Mouse (Mus musculus): ENCODE results near the gene Ckmt2. TPM values are rescaled to one million over a fixed set of nuclear protein-coding genes. Genes with fewer than 3 reads are reported as not detected.

The Ckmt2 gene
- total and polyA plus RNA-seq, 3 experiments = 2,250 to 2,602 (median 2,389) TPM

DNA sequence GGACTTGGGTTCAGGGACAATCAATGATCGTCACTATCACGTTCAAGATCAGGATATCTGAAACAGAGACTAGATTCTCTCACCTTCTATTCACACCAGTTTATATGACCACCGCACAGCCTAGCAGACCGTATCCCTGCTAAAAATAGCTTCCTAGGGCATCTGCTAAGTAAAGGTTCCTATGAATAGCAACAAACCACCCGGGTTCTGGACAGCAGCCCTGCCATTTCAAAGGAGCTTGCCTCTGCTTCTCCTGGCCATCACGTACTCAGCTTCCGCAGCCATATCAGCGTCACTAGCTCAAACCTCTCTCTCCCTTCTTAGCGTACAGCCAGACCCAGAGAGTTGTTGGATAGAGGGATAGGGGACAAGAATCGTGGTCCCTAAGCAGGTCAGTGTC is 665 bp upstream of the Ckmt2 start:
- intact Hi-C loops (cut with DNase I) = no loop called here
- TF ChIP-seq CTCF (IDR thresholded peaks at IDR 0.05) (no peak), POLR2A (IDR thresholded peaks at IDR 0.05; ENCODE audit: insufficient read depth, low read depth, low read length) (peak; percentile 76), EP300 (IDR thresholded peaks at IDR 0.05; ENCODE audit: insufficient read depth, low read depth, low read length) (no peak)
- Histone ChIP-seq H3K27me3 (ENCODE audit: control insufficient read depth, insufficient read depth, low read length) (no peaks in the 10 kb centered on the region), H3K9ac (ENCODE audit: low read depth, low read length) (peak overlapping the region; percentile 66), H3K4me1 (ENCODE audit: control insufficient read depth, insufficient read depth, low read length) (peaks cover 4% of the 10 kb centered on the region; the same call in 1 of the 2 replicates), H3K79me2 (replicated peaks; ENCODE audit: control insufficient read depth, insufficient read depth, low read length) (no peaks in the 10 kb centered on the region), H3K27ac (peak overlapping the region; percentile 97), H3K36me3 (ENCODE audit: control insufficient read depth, insufficient read depth, low read length) (no peaks in the 10 kb centered on the region), H3K4me3 (peak overlapping the region; percentile 34)
- DNase-seq = peak; percentile 44 to 68
- WGBS = 43% methylated on average over 10 of the region's 10 CpGs

DNA sequence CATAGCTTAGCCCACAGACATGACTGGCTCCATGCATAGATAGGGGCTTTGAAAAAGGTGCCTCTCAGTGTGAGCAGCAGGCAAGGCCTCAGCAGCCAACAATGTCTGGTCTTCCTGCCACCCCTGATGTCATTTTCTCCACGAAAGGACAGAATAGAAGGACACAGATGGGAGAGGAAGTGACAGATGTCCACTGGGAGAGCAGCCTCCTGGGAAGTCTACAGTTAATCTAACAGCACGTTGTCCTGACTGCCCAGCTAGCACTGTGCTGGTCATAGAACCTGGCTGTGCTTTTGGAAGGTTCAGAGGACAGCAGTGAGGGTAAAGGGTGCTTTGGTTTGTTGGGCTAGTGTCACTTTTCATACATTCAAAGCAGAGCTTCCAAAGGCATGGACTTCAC is 1.1 kb downstream of the Ckmt2 start:
- Histone ChIP-seq H3K4me1 (ENCODE audit: control insufficient read depth, insufficient read depth, low read length) (peaks cover 8% of the 10 kb centered on the region; the same call in 1 of the 2 replicates), H3K4me3 (peak overlapping the region; percentile 47)
- no peak for DNase-seq

DNA sequence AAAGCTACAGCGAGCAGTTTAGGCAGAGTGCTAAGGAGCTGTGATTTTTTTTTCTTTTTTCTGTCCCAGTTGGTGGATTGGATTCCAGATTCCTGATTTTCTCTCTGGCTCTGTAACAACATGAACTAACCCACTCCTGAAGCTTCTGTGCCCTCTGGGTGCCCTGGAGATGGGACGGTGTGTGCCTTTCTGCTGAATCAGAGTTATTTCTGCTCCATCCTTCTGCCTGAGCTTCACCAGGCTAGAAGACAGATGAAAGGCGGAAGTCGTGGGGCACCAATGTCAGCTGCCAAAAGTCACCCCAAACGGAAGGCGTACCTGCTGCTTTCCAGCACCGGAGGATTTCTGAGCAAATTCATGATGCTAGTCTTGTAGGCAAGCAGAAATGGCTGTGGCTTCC is 2.1 kb downstream of the Ckmt2 start:
- Histone ChIP-seq H3K79me2 (replicated peaks; ENCODE audit: control insufficient read depth, insufficient read depth, low read length) (0 out of 2 replicates have a peak, but pooled peaks cover 1% of the 10 kb centered on the region), H3K27me3 (ENCODE audit: control insufficient read depth, insufficient read depth, low read length) (no peaks in the 10 kb centered on the region), H3K36me3 (ENCODE audit: control insufficient read depth, insufficient read depth, low read length) (peaks cover 13% of the 10 kb centered on the region; the same call in 1 of the 2 replicates), H3K4me3 (peak overlapping the region; percentile 47), H3K4me1 (ENCODE audit: control insufficient read depth, insufficient read depth, low read length) (peaks cover 8% of the 10 kb centered on the region; the same call in 1 of the 2 replicates), H3K27ac (peak overlapping the region; percentile 97), H3K9ac (ENCODE audit: low read depth, low read length) (peak overlapping the region; percentile 59)
- TF ChIP-seq CTCF (IDR thresholded peaks at IDR 0.05) = no peak
- no peak for TF ChIP-seq EP300 (IDR thresholded peaks at IDR 0.05; ENCODE audit: insufficient read depth, low read depth, low read length)
- no peak; the same call in 1 of the 2 replicates for TF ChIP-seq POLR2A (IDR thresholded peaks at IDR 0.05; ENCODE audit: insufficient read depth, low read depth, low read length)
- WGBS = 54% methylated on average over 7 of the region's 7 CpGs
- DNase-seq = peak in 1 of 2 experiments; percentile 20
- intact Hi-C loops (cut with DNase I) = no loop called here

More for the DNA sequence above, 1.1 kb downstream of the Ckmt2 start:
- peaks cover 12% of the 10 kb centered on the region; the same call in 1 of the 2 replicates for H3K36me3 ChIP-seq (ENCODE audit: control insufficient read depth, insufficient read depth, low read length)
- H3K79me2 ChIP-seq (replicated peaks; ENCODE audit: control insufficient read depth, insufficient read depth, low read length) = 0 out of 2 replicates have a peak, but pooled peaks cover 1% of the 10 kb centered on the region
- intact Hi-C loops (cut with DNase I) = no loop called here
- no peak for TF ChIP-seq EP300 (IDR thresholded peaks at IDR 0.05; ENCODE audit: insufficient read depth, low read depth, low read length)
- peak; percentile 48; the same call in 1 of the 2 replicates for TF ChIP-seq POLR2A (IDR thresholded peaks at IDR 0.05; ENCODE audit: insufficient read depth, low read depth, low read length)
- peak overlapping the region; percentile 97 for H3K27ac ChIP-seq
- peak overlapping the region; percentile 76 for H3K9ac ChIP-seq (ENCODE audit: low read depth, low read length)
- H3K27me3 ChIP-seq (ENCODE audit: control insufficient read depth, insufficient read depth, low read length) = no peaks in the 10 kb centered on the region
- 1% methylated on average over 2 of the region's 2 CpGs for WGBS

DNA sequence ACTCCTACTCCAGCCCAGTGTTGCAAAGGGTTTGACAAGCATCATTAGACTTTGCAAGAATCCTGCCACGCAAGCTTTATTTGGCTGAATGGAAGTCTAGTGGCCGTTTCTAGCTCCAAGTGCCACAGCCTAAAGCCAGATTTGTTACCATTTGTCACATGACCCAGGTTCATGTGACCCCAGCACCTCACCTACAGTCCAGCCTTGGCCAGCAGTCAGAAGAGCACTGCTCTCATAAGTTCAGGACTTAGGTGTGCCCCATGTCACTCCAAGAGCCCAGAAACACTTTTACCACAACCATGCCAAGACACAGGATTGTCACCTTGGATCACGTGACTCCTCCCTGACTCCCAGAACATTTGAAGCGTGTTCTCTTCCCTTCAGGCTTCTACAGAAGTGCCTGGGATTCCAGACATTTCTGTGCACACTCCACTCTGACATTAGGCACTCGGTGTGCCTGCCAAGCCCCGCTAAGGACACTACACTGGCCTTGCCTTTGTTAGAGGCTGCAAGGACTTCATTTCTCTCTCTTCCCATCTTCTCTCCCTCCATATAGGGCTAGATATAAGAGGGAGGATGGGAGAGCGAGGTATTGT is 2.9 kb downstream of the Ckmt2 start:
- Histone ChIP-seq H3K4me1 (ENCODE audit: control insufficient read depth, insufficient read depth, low read length) (peaks cover 8% of the 10 kb centered on the region; the same call in 1 of the 2 replicates), H3K79me2 (replicated peaks; ENCODE audit: control insufficient read depth, insufficient read depth, low read length) (0 out of 2 replicates have a peak, but pooled peaks cover 1% of the 10 kb centered on the region), H3K9ac (ENCODE audit: low read depth, low read length) (no peak overlapping the region; the same call in 1 of the 2 replicates), H3K27ac (peak overlapping the region; percentile 97), H3K4me3 (peak overlapping the region; percentile 47), H3K36me3 (ENCODE audit: control insufficient read depth, insufficient read depth, low read length) (peaks cover 17% of the 10 kb centered on the region; the same call in 1 of the 2 replicates), H3K27me3 (ENCODE audit: control insufficient read depth, insufficient read depth, low read length) (no peaks in the 10 kb centered on the region)
- 53% methylated on average over 7 of the region's 7 CpGs for WGBS
- intact Hi-C loops (cut with DNase I) = no loop called here
- peak in 1 of 2 experiments; percentile 43 for DNase-seq
- TF ChIP-seq POLR2A (IDR thresholded peaks at IDR 0.05; ENCODE audit: insufficient read depth, low read depth, low read length) = peak; percentile 46
- no peak for TF ChIP-seq CTCF (IDR thresholded peaks at IDR 0.05)
- peak; percentile 75; the same call in 1 of the 2 replicates for TF ChIP-seq EP300 (IDR thresholded peaks at IDR 0.05; ENCODE audit: insufficient read depth, low read depth, low read length)

DNA sequence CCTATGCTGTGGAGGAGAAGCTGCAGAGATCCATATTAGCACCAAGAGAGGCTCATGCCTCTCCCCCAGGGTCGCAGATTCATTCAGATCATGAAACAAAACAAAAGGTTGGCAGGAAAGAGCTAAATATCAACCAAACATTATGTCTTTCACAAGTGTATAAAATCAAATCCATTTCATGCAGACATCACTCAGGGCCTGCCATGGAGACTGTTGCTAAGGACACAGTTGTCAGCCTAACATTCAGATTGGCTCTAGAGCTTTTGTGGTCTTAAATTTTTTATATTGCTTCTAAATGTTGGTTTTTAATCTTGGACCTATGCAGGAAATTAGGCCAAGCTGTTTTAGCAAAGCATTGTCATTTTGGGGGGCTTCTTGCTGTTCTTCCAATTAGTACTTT is 8.1 kb downstream of the Ckmt2 start:
- intact Hi-C loops (cut with DNase I) = no loop called here
- Histone ChIP-seq H3K4me3 (no peak overlapping the region), H3K27ac (no peak overlapping the region), H3K4me1 (ENCODE audit: control insufficient read depth, insufficient read depth, low read length) (peaks cover 6% of the 10 kb centered on the region; the same call in 1 of the 2 replicates), H3K27me3 (ENCODE audit: control insufficient read depth, insufficient read depth, low read length) (no peaks in the 10 kb centered on the region), H3K36me3 (ENCODE audit: control insufficient read depth, insufficient read depth, low read length) (peaks cover 36% of the 10 kb centered on the region), H3K79me2 (replicated peaks; ENCODE audit: control insufficient read depth, insufficient read depth, low read length) (0 out of 2 replicates have a peak, but pooled peaks cover 1% of the 10 kb centered on the region), H3K9ac (ENCODE audit: low read depth, low read length) (no peak overlapping the region)
- TF ChIP-seq CTCF (IDR thresholded peaks at IDR 0.05) (no peak), EP300 (IDR thresholded peaks at IDR 0.05; ENCODE audit: insufficient read depth, low read depth, low read length) (no peak), POLR2A (IDR thresholded peaks at IDR 0.05; ENCODE audit: insufficient read depth, low read depth, low read length) (0 out of 2 replicates have a peak, but pooled peaks have one; percentile 4)
- DNase-seq = no peak
- 70% methylated on average over 1 of the region's 1 CpGs for WGBS

DNA sequence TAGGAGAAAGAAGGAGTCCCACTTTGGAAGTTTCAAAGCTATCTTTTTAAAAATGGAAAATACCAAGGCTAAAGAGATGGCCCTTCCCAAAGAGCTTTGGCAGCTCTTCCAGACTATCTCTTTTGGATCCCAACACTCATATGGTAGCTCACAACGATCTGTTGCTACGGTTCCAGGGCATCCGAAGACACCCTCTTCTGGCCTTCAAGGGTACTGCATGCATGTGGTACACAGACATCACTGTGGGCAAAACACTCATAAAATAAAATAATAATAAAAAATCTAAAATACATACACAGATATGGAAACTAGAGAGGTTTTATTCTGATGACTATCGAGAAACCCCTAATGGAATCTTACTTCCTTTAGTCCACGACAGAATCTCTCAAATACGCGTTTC is 17.9 kb downstream of the Ckmt2 start:
- DNase-seq = no peak
- intact Hi-C loops (cut with DNase I) = no loop called here
- TF ChIP-seq POLR2A (IDR thresholded peaks at IDR 0.05; ENCODE audit: insufficient read depth, low read depth, low read length) (no peak), CTCF (IDR thresholded peaks at IDR 0.05) (peak; percentile 74), EP300 (IDR thresholded peaks at IDR 0.05; ENCODE audit: insufficient read depth, low read depth, low read length) (no peak)
- no peak overlapping the region for H3K4me3 ChIP-seq
- H3K36me3 ChIP-seq (ENCODE audit: control insufficient read depth, insufficient read depth, low read length) = peaks cover 11% of the 10 kb centered on the region
- WGBS = 67% methylated on average over 7 of the region's 7 CpGs
- H3K9ac ChIP-seq (ENCODE audit: low read depth, low read length) = no peak overlapping the region
- no peaks in the 10 kb centered on the region for H3K4me1 ChIP-seq (ENCODE audit: control insufficient read depth, insufficient read depth, low read length)
- H3K27me3 ChIP-seq (ENCODE audit: control insufficient read depth, insufficient read depth, low read length) = no peaks in the 10 kb centered on the region
- no peaks in the 10 kb centered on the region for H3K79me2 ChIP-seq (replicated peaks; ENCODE audit: control insufficient read depth, insufficient read depth, low read length)
- H3K27ac ChIP-seq = no peak overlapping the region
